Mouse (Mus musculus) thymus, postnatal 14 days (tissue): Measurements from ENCODE around the gene Pnlip.

Experiments
- DNase-seq: peaks from one replicate; pipeline ENCODE4 v3.0.0; 2021

The Pnlip gene

DNA sequence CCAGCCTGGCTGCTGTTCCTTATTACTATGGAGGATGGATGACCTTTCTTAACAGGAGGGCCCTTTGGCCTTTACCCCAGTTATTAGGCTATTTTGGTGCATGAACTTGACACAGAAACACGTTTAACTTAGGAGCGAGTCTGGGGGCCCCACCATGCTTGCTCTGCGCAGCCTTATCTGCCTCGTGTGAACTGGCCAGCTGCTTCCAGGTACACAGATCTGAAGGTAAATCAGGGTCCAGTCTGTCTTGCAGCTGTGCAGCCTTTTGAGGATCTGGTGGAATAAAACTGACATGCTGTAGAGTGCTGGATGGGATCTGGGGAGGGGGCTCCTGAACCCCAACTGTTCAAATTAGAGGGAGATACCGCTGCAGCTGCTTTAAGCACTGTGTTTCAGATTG lies 75.5 kb downstream of the Pnlip start:
- DNase-seq = no peak

DNA sequence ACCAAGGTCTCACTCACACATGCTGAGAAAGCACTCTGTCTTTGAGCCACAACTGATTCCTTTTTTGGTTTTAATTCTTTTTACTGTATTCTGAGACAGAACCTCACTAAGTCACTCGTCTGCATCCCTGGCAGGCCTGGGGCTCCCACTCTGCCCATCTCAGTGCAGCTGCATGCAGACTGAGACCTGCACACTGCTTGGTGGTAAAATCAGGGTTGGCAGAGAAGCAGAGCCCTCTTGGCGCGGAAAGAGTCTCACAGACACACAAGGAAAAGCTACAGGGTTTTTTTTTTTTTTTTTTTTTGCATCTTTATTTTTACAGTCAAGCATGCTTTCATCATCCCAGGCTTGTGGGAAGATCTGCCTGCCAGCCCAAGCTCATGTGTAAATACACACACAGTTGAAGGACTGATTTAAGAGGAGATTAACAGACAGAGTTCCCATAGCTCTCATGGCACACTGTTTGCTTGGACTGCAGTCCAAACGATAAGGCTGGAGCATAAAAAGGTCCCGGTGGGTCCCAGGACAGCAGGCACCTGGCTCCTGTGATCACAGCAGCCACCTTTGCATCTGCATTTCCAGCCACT lies 76.2 kb downstream of the Pnlip start, which contains the start of gene Pnliprp1:
Gene Pnliprp1 (plus strand): TSS at position 443 of the 587 bp plus-strand sequence.
- no peak for DNase-seq
